Mouse (Mus musculus): ENCODE data around the gene Ppp1r14c. TPM values are rescaled to one million over a fixed set of nuclear protein-coding genes. Genes with fewer than 3 reads are reported as not detected.

The Ppp1r14c gene
- polyA plus RNA-seq, 1 experiment from 2014 or later: 302 TPM

GRCm38 (mm10) chr10:3365671-3366035 lies 204 bp upstream of the Ppp1r14c start:
- Histone ChIP-seq H3K4me3 (ENCODE audit: low read length) (peak overlapping the region; percentile 80), H3K4me2 (ENCODE audit: low read depth, low read length) (peak overlapping the region; percentile 70), H3K36me3 (ENCODE audit: control insufficient read depth, insufficient read depth) (peaks cover 3% of the 10 kb centered on the region; the same call in 1 of the 2 replicates), H3K27ac (ENCODE audit: low read length) (peak overlapping the region; percentile 92), H3K9me3 (replicated peaks; ENCODE audit: control insufficient read depth, low read length) (no peaks in the 10 kb centered on the region), H3K4me1 (ENCODE audit: control insufficient read depth, insufficient read depth, low read length) (peaks cover 9% of the 10 kb centered on the region), H3K27me3 (ENCODE audit: control insufficient read depth, insufficient read depth, low read length) (no peaks in the 10 kb centered on the region), H3K9ac (ENCODE audit: low read length) (peak overlapping the region; percentile 86)
- ATAC-seq (replicated peaks; ENCODE audit: extremely low read depth, insufficient read depth, low FRiP score): no peak
- 38% methylated on average over 5 of the region's 5 CpGs for WGBS

- WGBS: 1% methylated on average over 26 of the region's 26 CpGs
- peaks cover 12% of the 10 kb centered on the region for H3K4me1 ChIP-seq (ENCODE audit: control insufficient read depth, insufficient read depth, low read length)
- H3K4me2 ChIP-seq (ENCODE audit: low read depth, low read length): peak overlapping the region; percentile 70
- peak overlapping the region; percentile 80 for H3K4me3 ChIP-seq (ENCODE audit: low read length)
- peak; percentile 57 for ATAC-seq (replicated peaks; ENCODE audit: extremely low read depth, insufficient read depth, low FRiP score)
- peak overlapping the region; percentile 92 for H3K27ac ChIP-seq (ENCODE audit: low read length)
- H3K36me3 ChIP-seq (ENCODE audit: control insufficient read depth, insufficient read depth): peaks cover 3% of the 10 kb centered on the region; the same call in 1 of the 2 replicates
- H3K9me3 ChIP-seq (replicated peaks; ENCODE audit: control insufficient read depth, low read length): no peaks in the 10 kb centered on the region
- peak overlapping the region; percentile 86 for H3K9ac ChIP-seq (ENCODE audit: low read length)
- no peaks in the 10 kb centered on the region for H3K27me3 ChIP-seq (ENCODE audit: control insufficient read depth, insufficient read depth, low read length)
Observed at GRCm38 (mm10) chr10:3366870-3367431, 1.1 kb downstream of the Ppp1r14c start.

- H3K36me3 ChIP-seq (ENCODE audit: control insufficient read depth, insufficient read depth): peaks cover 3% of the 10 kb centered on the region; the same call in 1 of the 2 replicates
Observed at GRCm38 (mm10) chr10:3367440-3367839, 1.6 kb downstream of the Ppp1r14c start.

GRCm38 (mm10) chr10:3383176-3383575 lies 17.3 kb downstream of the Ppp1r14c start:
- ATAC-seq (replicated peaks; ENCODE audit: extremely low read depth, insufficient read depth, low FRiP score): no peak
- Histone ChIP-seq H3K27me3 (ENCODE audit: control insufficient read depth, insufficient read depth, low read length) (no peaks in the 10 kb centered on the region), H3K4me3 (ENCODE audit: low read length) (no peak overlapping the region), H3K4me1 (ENCODE audit: control insufficient read depth, insufficient read depth, low read length) (peaks cover 7% of the 10 kb centered on the region), H3K36me3 (ENCODE audit: control insufficient read depth, insufficient read depth) (peaks cover 7% of the 10 kb centered on the region), H3K9ac (ENCODE audit: low read length) (no peak overlapping the region), H3K9me3 (replicated peaks; ENCODE audit: control insufficient read depth, low read length) (no peaks in the 10 kb centered on the region), H3K4me2 (ENCODE audit: low read depth, low read length) (no peak overlapping the region), H3K27ac (ENCODE audit: low read length) (no peak overlapping the region)
- 62% methylated on average over 3 of the region's 3 CpGs for WGBS

More at GRCm38 (mm10) chr10:3367440-3367839, 1.6 kb downstream of the Ppp1r14c start:
- H3K4me2 ChIP-seq (ENCODE audit: low read depth, low read length): peak overlapping the region; percentile 70
- H3K27ac ChIP-seq (ENCODE audit: low read length): peak overlapping the region; percentile 92
- peaks cover 13% of the 10 kb centered on the region for H3K4me1 ChIP-seq (ENCODE audit: control insufficient read depth, insufficient read depth, low read length)
- no peaks in the 10 kb centered on the region for H3K27me3 ChIP-seq (ENCODE audit: control insufficient read depth, insufficient read depth, low read length)
- ATAC-seq (replicated peaks; ENCODE audit: extremely low read depth, insufficient read depth, low FRiP score): 0 out of 2 replicates have a peak, but pooled peaks have one; percentile 17
- H3K4me3 ChIP-seq (ENCODE audit: low read length): peak overlapping the region; percentile 80
- no peaks in the 10 kb centered on the region for H3K9me3 ChIP-seq (replicated peaks; ENCODE audit: control insufficient read depth, low read length)
- H3K9ac ChIP-seq (ENCODE audit: low read length): peak overlapping the region; percentile 86
- WGBS: 14% methylated on average over 11 of the region's 11 CpGs

- 74% methylated on average over 4 of the region's 4 CpGs for WGBS
- H3K36me3 ChIP-seq (ENCODE audit: control insufficient read depth, insufficient read depth): no peaks in the 10 kb centered on the region
Observed at GRCm38 (mm10) chr10:3392251-3392650, 26.4 kb downstream of the Ppp1r14c start.

GRCm38 (mm10) chr10:3393548-3393947 lies 27.7 kb downstream of the Ppp1r14c start:
- Histone ChIP-seq H3K4me2 (ENCODE audit: low read depth, low read length) (peak overlapping the region; percentile 32; the same call in 1 of the 2 replicates), H3K36me3 (ENCODE audit: control insufficient read depth, insufficient read depth) (no peaks in the 10 kb centered on the region), H3K4me3 (ENCODE audit: low read length) (no peak overlapping the region), H3K4me1 (ENCODE audit: control insufficient read depth, insufficient read depth, low read length) (peaks cover 63% of the 10 kb centered on the region), H3K9me3 (replicated peaks; ENCODE audit: control insufficient read depth, low read length) (no peaks in the 10 kb centered on the region), H3K27ac (ENCODE audit: low read length) (peak overlapping the region; percentile 91), H3K9ac (ENCODE audit: low read length) (no peak overlapping the region), H3K27me3 (ENCODE audit: control insufficient read depth, insufficient read depth, low read length) (no peaks in the 10 kb centered on the region)
- ATAC-seq (replicated peaks; ENCODE audit: extremely low read depth, insufficient read depth, low FRiP score): no peak
- WGBS: 83% methylated on average over 4 of the region's 4 CpGs

More at GRCm38 (mm10) chr10:3392251-3392650, 26.4 kb downstream of the Ppp1r14c start:
- H3K4me2 ChIP-seq (ENCODE audit: low read depth, low read length): no peak overlapping the region
- H3K4me1 ChIP-seq (ENCODE audit: control insufficient read depth, insufficient read depth, low read length): peaks cover 56% of the 10 kb centered on the region
- no peaks in the 10 kb centered on the region for H3K27me3 ChIP-seq (ENCODE audit: control insufficient read depth, insufficient read depth, low read length)
- no peaks in the 10 kb centered on the region for H3K9me3 ChIP-seq (replicated peaks; ENCODE audit: control insufficient read depth, low read length)
- no peak overlapping the region for H3K4me3 ChIP-seq (ENCODE audit: low read length)
- ATAC-seq (replicated peaks; ENCODE audit: extremely low read depth, insufficient read depth, low FRiP score): no peak
- no peak overlapping the region for H3K27ac ChIP-seq (ENCODE audit: low read length)
- no peak overlapping the region for H3K9ac ChIP-seq (ENCODE audit: low read length)

- ATAC-seq (replicated peaks; ENCODE audit: extremely low read depth, insufficient read depth, low FRiP score): peak; percentile 28; the same call in 1 of the 2 replicates
- no peaks in the 10 kb centered on the region for H3K27me3 ChIP-seq (ENCODE audit: control insufficient read depth, insufficient read depth, low read length)
- H3K4me2 ChIP-seq (ENCODE audit: low read depth, low read length): peak overlapping the region; percentile 32
- peak overlapping the region; percentile 91 for H3K27ac ChIP-seq (ENCODE audit: low read length)
- no peaks in the 10 kb centered on the region for H3K9me3 ChIP-seq (replicated peaks; ENCODE audit: control insufficient read depth, low read length)
- peaks cover 64% of the 10 kb centered on the region for H3K4me1 ChIP-seq (ENCODE audit: control insufficient read depth, insufficient read depth, low read length)
- H3K36me3 ChIP-seq (ENCODE audit: control insufficient read depth, insufficient read depth): no peaks in the 10 kb centered on the region
- WGBS: 20% methylated on average over 5 of the region's 5 CpGs
- no peak overlapping the region for H3K9ac ChIP-seq (ENCODE audit: low read length)
- no peak overlapping the region for H3K4me3 ChIP-seq (ENCODE audit: low read length)
Observed at GRCm38 (mm10) chr10:3394193-3394592, 28.3 kb downstream of the Ppp1r14c start.

GRCm38 (mm10) chr10:3394671-3395288 lies 28.9 kb downstream of the Ppp1r14c start:
- Histone ChIP-seq H3K9ac (ENCODE audit: low read length) (peak overlapping the region; percentile 21; the same call in 1 of the 2 replicates), H3K9me3 (replicated peaks; ENCODE audit: control insufficient read depth, low read length) (no peaks in the 10 kb centered on the region), H3K4me1 (ENCODE audit: control insufficient read depth, insufficient read depth, low read length) (peaks cover 64% of the 10 kb centered on the region), H3K27me3 (ENCODE audit: control insufficient read depth, insufficient read depth, low read length) (no peaks in the 10 kb centered on the region), H3K27ac (ENCODE audit: low read length) (peak overlapping the region; percentile 91), H3K4me2 (ENCODE audit: low read depth, low read length) (peak overlapping the region; percentile 32), H3K36me3 (ENCODE audit: control insufficient read depth, insufficient read depth) (no peaks in the 10 kb centered on the region), H3K4me3 (ENCODE audit: low read length) (0 out of 2 replicates have a peak overlapping the region, but pooled peaks have one; percentile 4)
- ATAC-seq (replicated peaks; ENCODE audit: extremely low read depth, insufficient read depth, low FRiP score): peak; percentile 40
- WGBS: 27% methylated on average over 4 of the region's 4 CpGs

- Histone ChIP-seq H3K27ac (ENCODE audit: low read length) (peak overlapping the region; percentile 91), H3K4me3 (ENCODE audit: low read length) (0 out of 2 replicates have a peak overlapping the region, but pooled peaks have one; percentile 4)
- ATAC-seq (replicated peaks; ENCODE audit: extremely low read depth, insufficient read depth, low FRiP score): peak; percentile 76
Observed at GRCm38 (mm10) chr10:3395341-3395931, 29.6 kb downstream of the Ppp1r14c start.

More at GRCm38 (mm10) chr10:3395341-3395931, 29.6 kb downstream of the Ppp1r14c start:
- Histone ChIP-seq H3K4me2 (ENCODE audit: low read depth, low read length) (peak overlapping the region; percentile 6), H3K4me1 (ENCODE audit: control insufficient read depth, insufficient read depth, low read length) (peaks cover 64% of the 10 kb centered on the region), H3K9ac (ENCODE audit: low read length) (peak overlapping the region; percentile 21; the same call in 1 of the 2 replicates), H3K36me3 (ENCODE audit: control insufficient read depth, insufficient read depth) (no peaks in the 10 kb centered on the region), H3K27me3 (ENCODE audit: control insufficient read depth, insufficient read depth, low read length) (no peaks in the 10 kb centered on the region), H3K9me3 (replicated peaks; ENCODE audit: control insufficient read depth, low read length) (no peaks in the 10 kb centered on the region)
- WGBS: 24% methylated on average over 12 of the region's 12 CpGs
